Mouse (Mus musculus) left cerebral cortex, adult 18-20 months (tissue): Measurements from ENCODE around the gene Aldh3b2. TPM values are rescaled to one million over a fixed set of nuclear protein-coding genes. Genes with fewer than 3 reads are reported as not detected.

Source experiments
- DNase-seq, 2 experiments: peaks; one replicate each; pipeline ENCODE4 v3.0.0; 2021 to 2022; ENCODE audit warnings: low spot score in 2 of 2, mixed read lengths in 1 of 2
- total RNA-seq, 2 experiments: library from RNA; stranded (reverse); gene quantifications; 2 replicates each; pipeline ENCODE4 v1.2.3; 2021

Aldh3b2 gene
- total RNA-seq, 2 experiments from 2014 or later, result 1.1 to 1.3 TPM

DNA sequence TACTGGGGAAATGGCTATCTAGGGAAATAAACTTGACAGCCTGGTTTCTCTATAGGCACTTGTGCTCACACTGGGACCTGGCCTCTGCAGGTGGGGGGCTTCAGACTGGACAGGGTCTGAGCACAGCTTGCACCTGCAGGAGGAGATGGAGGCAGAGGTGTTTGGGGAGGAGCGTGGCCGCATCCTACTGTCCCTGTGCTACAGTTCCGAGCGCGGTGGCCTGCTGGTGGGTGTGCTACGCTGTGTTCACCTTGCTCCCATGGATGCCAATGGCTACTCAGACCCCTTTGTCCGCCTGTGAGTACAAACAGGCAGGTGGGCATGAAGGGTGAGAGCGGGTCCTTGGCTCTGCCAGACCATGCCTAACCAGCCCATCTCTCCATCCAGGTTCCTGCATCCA lies 33.8 kb downstream of the Aldh3b2 start:
- DNase-seq, result no peak

DNA sequence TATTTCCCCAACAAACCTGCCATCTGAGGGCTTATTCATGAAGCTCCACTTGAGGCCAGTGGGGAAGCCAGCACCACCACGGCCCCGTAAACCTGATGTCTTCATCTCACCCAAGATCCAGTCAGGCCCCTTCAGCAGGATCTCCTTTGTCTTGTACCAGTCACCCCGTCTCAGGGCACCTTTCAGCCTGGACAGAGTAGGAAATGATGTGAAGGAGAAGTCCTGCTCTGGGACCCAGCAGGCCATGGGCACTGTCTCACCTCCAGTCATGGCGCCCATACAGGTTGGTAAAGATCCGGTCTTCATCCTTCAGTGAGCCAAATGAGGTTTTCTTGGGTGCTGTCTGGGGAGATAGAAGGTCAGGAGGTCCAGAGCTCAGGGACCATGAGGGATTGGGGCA lies 39.0 kb downstream of the Aldh3b2 start:
- DNase-seq, result no peak

DNA sequence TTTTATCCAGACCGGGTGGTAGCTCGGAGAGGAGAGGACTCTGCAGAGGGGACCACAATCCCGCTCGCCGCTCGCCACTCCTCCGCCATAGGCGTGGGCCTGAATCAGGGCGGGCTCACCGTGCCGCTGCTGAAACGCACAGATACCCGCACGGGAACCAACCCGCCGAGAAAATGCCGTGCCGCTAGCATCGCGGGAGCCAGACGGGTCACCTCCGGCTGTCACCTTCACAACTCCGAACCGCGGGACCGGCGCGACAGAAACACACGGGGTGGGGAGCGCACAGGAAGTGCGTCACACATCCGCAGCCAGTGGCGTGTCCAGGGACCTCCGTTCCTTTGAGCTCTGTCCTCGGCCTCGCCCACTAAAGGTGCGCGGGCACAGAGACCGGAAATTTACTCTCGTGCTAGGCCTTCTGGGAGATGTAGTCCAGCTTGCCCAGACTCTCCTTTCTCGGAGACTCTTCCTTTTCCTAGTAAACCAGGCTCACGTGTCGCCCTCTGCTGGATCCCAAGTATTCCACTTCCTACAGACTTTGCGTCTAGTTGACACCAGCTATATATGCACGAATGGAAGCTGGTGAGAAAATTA lies 40.4 kb downstream of the Aldh3b2 start, which contains the start of gene Ndufv1:
Gene Ndufv1 (minus strand): TSS at position 375 of the 591 bp plus-strand sequence.
- peak; percentile 96 to 99 for DNase-seq

GRCm38 (mm10) chr19:4013066-4013465 lies 40.9 kb downstream of the Aldh3b2 start:
- DNase-seq, result no peak

GRCm38 (mm10) chr19:4014802-4015201 lies 42.7 kb downstream of the Aldh3b2 start:
- no peak for DNase-seq

DNA sequence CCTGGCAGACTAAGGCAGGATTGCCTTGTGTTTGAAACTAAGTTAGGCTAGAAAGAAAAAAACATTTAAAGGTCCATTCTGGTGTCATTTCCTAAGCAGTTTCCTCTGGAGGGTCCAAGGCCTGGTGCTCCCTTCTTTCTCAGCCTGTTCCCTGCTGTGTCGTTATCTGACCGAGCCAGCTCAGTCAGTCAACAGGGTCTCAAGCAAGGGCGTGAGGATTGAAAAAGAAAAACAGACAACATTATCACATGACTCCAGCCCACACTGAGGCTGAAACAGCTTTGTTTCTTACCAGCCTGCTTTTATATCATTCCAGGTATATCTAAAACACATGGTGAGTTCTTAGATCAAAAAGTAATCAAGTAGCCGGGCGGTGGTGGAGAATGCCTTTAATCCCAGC lies 43.5 kb downstream of the Aldh3b2 start:
- DNase-seq, result no peak

DNA sequence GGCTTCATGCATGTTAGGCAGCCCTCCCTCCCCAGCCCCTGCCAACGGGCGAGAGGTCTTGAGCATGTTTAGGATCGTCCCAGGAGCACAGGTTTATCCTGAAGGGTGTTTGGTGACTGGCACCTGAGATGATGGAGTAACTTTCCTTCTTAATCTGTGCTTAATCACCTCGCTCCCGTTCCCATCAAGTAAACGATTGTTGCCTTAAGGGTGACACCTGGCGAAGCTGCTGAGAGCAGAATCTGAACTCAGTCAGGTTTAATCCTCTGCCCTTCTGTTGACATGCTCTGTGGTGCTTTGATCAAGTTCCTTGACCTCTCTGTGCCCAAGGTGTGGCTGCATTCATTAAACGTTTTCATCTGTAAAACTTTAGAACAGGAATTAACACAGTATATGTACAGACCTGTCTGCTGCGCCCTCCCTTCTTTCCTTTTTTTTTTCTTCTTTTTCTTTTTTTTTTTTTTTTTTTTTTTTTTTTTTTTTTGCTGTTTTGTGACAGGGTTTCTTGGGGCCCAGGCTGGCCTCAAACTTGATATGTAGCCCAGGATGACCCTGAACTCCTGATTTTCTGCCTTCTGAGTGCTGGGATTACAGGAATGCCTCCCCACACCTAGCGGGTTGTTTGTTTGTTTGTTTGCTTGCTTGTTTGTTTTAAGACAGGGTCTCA lies 45.9 kb downstream of the Aldh3b2 start:
- DNase-seq, result no peak

- DNase-seq, result peak; percentile 69 to 82
Measured at GRCm38 (mm10) chr19:4018743-4019583, 46.8 kb downstream of the Aldh3b2 start.

- no peak for DNase-seq
Measured at GRCm38 (mm10) chr19:4023185-4023584, 51.1 kb downstream of the Aldh3b2 start.

DNA sequence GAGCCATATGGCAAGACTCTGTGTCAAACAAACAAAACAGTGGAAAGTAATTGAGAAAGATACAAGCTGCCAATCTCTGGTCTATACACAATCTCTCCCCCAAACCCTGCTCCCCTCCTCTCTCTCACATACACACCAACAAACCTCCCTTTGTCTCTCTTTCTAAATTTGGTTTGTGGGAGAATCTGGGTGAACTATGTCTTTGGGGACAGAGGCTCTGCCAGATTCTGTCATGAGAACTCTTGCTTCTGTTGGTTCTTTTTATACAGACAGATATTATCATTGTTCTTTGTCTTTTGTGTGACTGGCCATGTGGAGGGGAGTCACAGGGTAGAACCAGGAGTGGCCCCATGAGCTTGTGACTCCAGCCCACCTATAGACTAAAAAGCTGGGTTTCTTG lies 55.4 kb downstream of the Aldh3b2 start:
- no peak for DNase-seq

Other genes starting within 250 kb of the Aldh3b2 start
- 10 to 100 TPM; 48.8 to 49.8 TPM for gene Kmt5b, start 204.9 kb upstream of the Aldh3b2 start, total RNA-seq
- gene Chka, start 120.6 kb upstream of the Aldh3b2 start, total RNA-seq, result 10 to 100 TPM; 82.4 to 88.0 TPM
- 10 to 100 TPM; 22.4 to 23.0 TPM for gene Tcirg1, start 65.2 kb upstream of the Aldh3b2 start, total RNA-seq
- gene Ndufs8, start 59.6 kb upstream of the Aldh3b2 start, total RNA-seq, result 100 to 1,000 TPM; 141 to 148 TPM
- gene Aldh3b1, start 42.5 kb upstream of the Aldh3b2 start, total RNA-seq, result 1 to 10 TPM; 3.0 to 4.2 TPM
- gene Unc93b1, start 37.1 kb upstream of the Aldh3b2 start, total RNA-seq, result 10 to 100 TPM; 14.6 to 16.6 TPM
- gene Aldh3b3, start 13.7 kb upstream of the Aldh3b2 start, total RNA-seq, result under 1 TPM in 1 of 2 experiments, not detected in 1; 0.23 TPM
- 1 to 10 TPM; 2.6 to 5.2 TPM for gene Acy3, start 14.2 kb downstream of the Aldh3b2 start, total RNA-seq
- gene Tbx10, start 20.4 kb downstream of the Aldh3b2 start, total RNA-seq, result not detected
- 10 to 100 TPM in 1 of 2 experiments, 1 to 10 TPM in 1; 8.9 to 10.8 TPM for gene Nudt8, start 28.3 kb downstream of the Aldh3b2 start, total RNA-seq
- gene Gm49405, start 28.3 kb downstream of the Aldh3b2 start, total RNA-seq, result 1 to 10 TPM; 1.0 to 1.5 TPM
- 1 to 10 TPM; 3.5 to 4.9 TPM for gene Doc2g, start 31.0 kb downstream of the Aldh3b2 start, total RNA-seq
- gene Ndufv1, start 40.5 kb downstream of the Aldh3b2 start, total RNA-seq, result 100 to 1,000 TPM; 265 to 266 TPM
- 100 to 1,000 TPM; 353 to 399 TPM for gene Gstp1, start 65.7 kb downstream of the Aldh3b2 start, total RNA-seq
- gene Gstp2, start 73.7 kb downstream of the Aldh3b2 start, total RNA-seq, result 10 to 100 TPM; 40.5 to 55.2 TPM
- gene Gstp3, start 87.2 kb downstream of the Aldh3b2 start, total RNA-seq, result not detected
- gene Cabp2, start 109.2 kb downstream of the Aldh3b2 start, total RNA-seq, result not detected
- 10 to 100 TPM; 33.6 to 37.3 TPM for gene Cdk2ap2, start 124.9 kb downstream of the Aldh3b2 start, total RNA-seq
- 100 to 1,000 TPM; 210 to 214 TPM for gene Pitpnm1, start 127.7 kb downstream of the Aldh3b2 start, total RNA-seq
- 100 to 1,000 TPM; 121 to 126 TPM for gene Aip, start 153.5 kb downstream of the Aldh3b2 start, total RNA-seq
- under 1 TPM; 0.12 TPM for gene Gpr152, start 167.5 kb downstream of the Aldh3b2 start, total RNA-seq
- gene Cabp4, start 171.7 kb downstream of the Aldh3b2 start, total RNA-seq, result under 1 TPM; 0.26 to 0.63 TPM
- 10 to 100 TPM; 77.9 to 81.3 TPM for gene Coro1b, start 176.3 kb downstream of the Aldh3b2 start, total RNA-seq
- 1 to 10 TPM; 1.3 to 2.3 TPM for gene Ptprcap, start 181.3 kb downstream of the Aldh3b2 start, total RNA-seq
- gene Rps6kb2, start 191.0 kb downstream of the Aldh3b2 start, total RNA-seq, result 10 to 100 TPM; 32.5 to 34.5 TPM
- gene Carns1, start 203.2 kb downstream of the Aldh3b2 start, total RNA-seq, result 1 to 10 TPM; 5.1 to 9.2 TPM
- 1 to 10 TPM; 1.0 to 1.1 TPM for gene Tbc1d10c, start 219.0 kb downstream of the Aldh3b2 start, total RNA-seq
- 100 to 1,000 TPM; 303 to 333 TPM for gene Ppp1ca, start 219.7 kb downstream of the Aldh3b2 start, total RNA-seq
- 10 to 100 TPM in 1 of 2 experiments, 1 to 10 TPM in 1; 7.2 to 10.1 TPM for gene Rad9a, start 229.3 kb downstream of the Aldh3b2 start, total RNA-seq
- gene Clcf1, start 241.9 kb downstream of the Aldh3b2 start, total RNA-seq, result 1 to 10 TPM; 1.5 to 1.9 TPM
- gene AC109138.7, start 242.0 kb downstream of the Aldh3b2 start, total RNA-seq, result not detected